Mouse (Mus musculus): ENCODE data around the gene Parn. TPM values are rescaled to one million over a fixed set of nuclear protein-coding genes. Genes with fewer than 3 reads are reported as not detected.

The Parn gene
- polyA plus RNA-seq, 1 experiment from 2014 or later = 45.2 TPM

DNA sequence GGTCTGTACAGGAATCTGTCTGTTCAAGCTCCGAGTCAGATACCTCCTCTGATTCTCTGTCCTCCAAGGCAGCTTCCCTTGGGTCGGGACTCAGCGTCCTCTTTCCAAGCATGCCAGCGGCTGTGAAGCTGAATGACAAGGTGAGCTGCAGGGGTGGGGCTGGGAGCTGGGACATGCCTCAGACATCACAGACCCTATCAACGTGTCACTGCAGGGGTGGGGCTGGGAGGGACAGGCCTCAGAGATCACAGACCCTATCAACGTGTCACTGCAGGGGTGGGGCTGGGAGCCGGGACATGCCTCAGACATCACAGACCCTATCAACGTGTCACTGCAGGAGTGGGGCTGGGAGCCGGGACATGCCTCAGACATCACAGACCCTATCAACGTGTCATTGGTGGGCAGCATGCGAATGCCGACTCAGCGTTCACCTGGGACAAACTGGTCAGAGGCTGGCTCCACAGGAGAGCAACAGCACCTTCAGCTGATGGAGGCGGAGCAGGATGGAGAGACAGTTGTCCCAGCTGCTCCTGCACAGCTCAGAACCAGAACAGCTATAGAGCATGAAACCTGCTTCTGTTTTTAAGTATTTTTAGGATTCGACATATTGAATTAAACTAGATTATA, 126.7 kb downstream of the Parn start:
- Histone ChIP-seq H3K27me3 (no peaks in the 10 kb centered on the region), H3K9ac (no peak overlapping the region), H3K36me3 (peaks cover 12% of the 10 kb centered on the region), H3K4me2 (no peak overlapping the region), H3K4me3 (no peak overlapping the region), H3K27ac (no peak overlapping the region), H3K4me1 (peaks cover 20% of the 10 kb centered on the region), H3K9me3 (peaks cover 3% of the 10 kb centered on the region; the same call in 1 of the 2 replicates)
- WGBS = 69% methylated on average over 15 of the region's 15 CpGs
- no peak for ATAC-seq (ENCODE audit: borderline replicate concordance, extremely low read depth, low FRiP score, low TSS enrichment)

DNA sequence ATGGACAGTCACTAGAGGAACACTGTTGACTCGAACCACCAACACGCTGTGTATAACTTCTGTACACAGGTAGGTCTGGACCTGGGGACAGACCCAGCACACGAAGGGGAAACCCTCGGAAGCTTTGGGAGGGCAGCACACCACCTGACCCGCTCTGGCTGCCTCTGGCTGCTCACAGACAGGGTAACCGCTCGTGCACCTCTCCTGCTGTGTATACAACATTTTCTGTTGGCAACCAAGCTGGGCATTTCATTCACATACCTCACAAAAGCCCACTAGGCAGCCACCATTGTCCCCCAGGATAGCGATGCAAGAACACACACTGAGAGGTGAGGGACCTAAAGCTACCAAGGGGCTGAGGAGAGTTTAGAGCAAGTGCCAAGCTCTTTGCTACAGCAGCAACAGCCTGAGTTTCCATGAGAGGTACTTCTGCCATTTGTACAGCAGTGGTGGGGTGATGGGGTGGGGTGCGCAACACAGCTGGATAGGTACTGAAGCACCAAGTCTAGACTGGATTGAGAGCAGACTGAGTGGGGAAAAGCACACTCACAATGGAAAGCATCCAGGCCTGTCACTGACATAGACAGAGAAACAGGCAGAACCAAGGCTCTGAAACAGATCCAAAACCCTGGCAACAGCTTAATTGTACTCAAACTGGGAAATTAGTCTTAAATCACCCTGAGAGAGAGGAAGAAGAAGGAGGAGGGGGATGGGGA, 128.9 kb downstream of the Parn start:
- no peak for ATAC-seq (ENCODE audit: borderline replicate concordance, extremely low read depth, low FRiP score, low TSS enrichment)
- no peaks in the 10 kb centered on the region for H3K27me3 ChIP-seq
- no peak overlapping the region for H3K4me2 ChIP-seq
- H3K36me3 ChIP-seq = no peaks in the 10 kb centered on the region
- 84% methylated on average over 9 of the region's 9 CpGs for WGBS
- no peak overlapping the region for H3K9ac ChIP-seq
- H3K9me3 ChIP-seq = no peaks in the 10 kb centered on the region
- H3K4me3 ChIP-seq = no peak overlapping the region
- H3K4me1 ChIP-seq = peaks cover 25% of the 10 kb centered on the region
- H3K27ac ChIP-seq = no peak overlapping the region

DNA sequence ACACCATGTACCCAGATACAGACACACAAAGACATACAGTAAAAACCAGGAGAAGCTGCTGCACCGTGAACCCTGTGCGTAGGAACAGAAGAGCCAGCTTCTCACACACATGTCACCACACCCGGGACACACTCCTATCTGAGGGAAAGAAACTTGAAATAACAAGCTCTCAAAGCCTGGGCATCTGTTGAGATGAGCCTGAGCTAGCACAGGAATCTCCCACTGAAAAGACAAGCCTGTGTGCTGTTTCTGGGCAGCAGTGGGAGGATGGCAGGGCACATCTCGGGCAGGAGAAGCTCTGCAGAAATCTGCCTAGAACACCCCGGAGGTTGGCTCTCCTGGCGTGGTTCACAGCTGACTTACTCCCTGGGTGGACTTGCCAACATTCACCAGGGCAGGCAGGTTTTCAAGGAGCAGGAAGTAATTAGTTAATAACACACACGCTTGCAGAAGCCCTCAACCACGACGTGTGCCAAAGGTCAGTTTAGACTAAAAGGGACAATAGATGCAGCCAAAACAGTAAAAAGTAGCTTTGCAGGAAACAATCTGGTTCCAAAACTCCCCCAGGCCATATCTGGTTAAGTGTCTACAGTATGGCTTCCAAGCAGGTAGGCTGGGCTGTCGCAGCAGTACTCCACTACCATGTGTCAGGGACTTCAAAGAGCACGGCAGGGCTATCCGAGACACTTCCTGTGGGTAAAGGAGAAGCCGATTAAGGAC, 129.6 kb downstream of the Parn start:
- no peaks in the 10 kb centered on the region for H3K36me3 ChIP-seq
- no peak for ATAC-seq (ENCODE audit: borderline replicate concordance, extremely low read depth, low FRiP score, low TSS enrichment)
- no peak overlapping the region for H3K4me3 ChIP-seq
- no peak overlapping the region for H3K4me2 ChIP-seq
- H3K27ac ChIP-seq = no peak overlapping the region
- no peaks in the 10 kb centered on the region for H3K9me3 ChIP-seq
- peaks cover 25% of the 10 kb centered on the region for H3K4me1 ChIP-seq
- no peak overlapping the region for H3K9ac ChIP-seq
- WGBS = 58% methylated on average over 13 of the region's 13 CpGs
- H3K27me3 ChIP-seq = no peaks in the 10 kb centered on the region

DNA sequence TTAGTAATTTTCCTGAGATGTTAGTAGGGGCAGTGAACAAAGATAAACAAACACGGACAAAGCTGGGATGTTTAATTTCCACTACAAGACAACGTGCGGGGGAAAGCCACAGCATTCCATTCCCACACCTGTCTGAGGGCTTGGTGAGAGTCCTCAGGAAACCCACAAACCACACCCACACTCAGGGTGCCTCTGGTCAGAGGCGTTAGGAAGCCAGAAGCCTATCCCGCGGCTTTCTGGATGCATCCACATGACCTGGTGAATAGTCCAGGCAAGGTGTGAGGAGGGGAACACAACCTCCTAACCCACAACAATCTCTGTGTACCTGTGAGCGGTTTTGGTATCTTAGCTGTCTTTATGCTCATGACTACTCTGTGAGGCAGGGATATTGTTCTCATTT, 131.6 kb downstream of the Parn start:
- 48% methylated on average over 7 of the region's 7 CpGs for WGBS
- ATAC-seq (ENCODE audit: borderline replicate concordance, extremely low read depth, low FRiP score, low TSS enrichment) = peak; percentile 58; the same call in 1 of the 2 replicates
- Histone ChIP-seq H3K4me3 (no peak overlapping the region), H3K9me3 (no peaks in the 10 kb centered on the region), H3K4me2 (no peak overlapping the region), H3K9ac (no peak overlapping the region), H3K27ac (peak overlapping the region; percentile 44; the same call in 1 of the 2 replicates), H3K27me3 (no peaks in the 10 kb centered on the region), H3K36me3 (no peaks in the 10 kb centered on the region), H3K4me1 (peaks cover 25% of the 10 kb centered on the region)

DNA sequence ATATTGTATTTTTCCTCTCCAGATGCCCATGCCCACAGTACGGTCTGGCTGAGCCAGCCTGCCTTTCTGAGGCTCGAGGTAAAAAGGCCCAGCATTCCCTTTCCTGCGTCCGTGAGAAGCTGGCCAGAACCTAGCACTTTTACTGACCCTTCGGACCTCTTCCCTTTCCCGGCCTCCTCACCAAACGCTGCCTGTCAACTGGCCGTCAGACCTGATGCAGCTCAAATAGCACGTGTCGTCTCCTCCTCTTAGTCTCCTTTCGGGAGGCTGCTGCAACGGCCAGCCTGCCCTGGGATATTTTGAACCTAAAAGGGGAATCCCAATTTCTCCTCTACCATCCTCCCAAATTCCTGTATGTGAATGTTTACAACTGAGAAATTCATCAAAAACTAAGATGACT, 132.1 kb downstream of the Parn start:
- no peaks in the 10 kb centered on the region for H3K9me3 ChIP-seq
- no peak overlapping the region for H3K27ac ChIP-seq
- H3K27me3 ChIP-seq = no peaks in the 10 kb centered on the region
- H3K4me3 ChIP-seq = no peak overlapping the region
- H3K4me1 ChIP-seq = peaks cover 25% of the 10 kb centered on the region
- 40% methylated on average over 12 of the region's 12 CpGs for WGBS
- no peak overlapping the region for H3K4me2 ChIP-seq
- H3K36me3 ChIP-seq = no peaks in the 10 kb centered on the region
- no peak overlapping the region for H3K9ac ChIP-seq
- no peak for ATAC-seq (ENCODE audit: borderline replicate concordance, extremely low read depth, low FRiP score, low TSS enrichment)

DNA sequence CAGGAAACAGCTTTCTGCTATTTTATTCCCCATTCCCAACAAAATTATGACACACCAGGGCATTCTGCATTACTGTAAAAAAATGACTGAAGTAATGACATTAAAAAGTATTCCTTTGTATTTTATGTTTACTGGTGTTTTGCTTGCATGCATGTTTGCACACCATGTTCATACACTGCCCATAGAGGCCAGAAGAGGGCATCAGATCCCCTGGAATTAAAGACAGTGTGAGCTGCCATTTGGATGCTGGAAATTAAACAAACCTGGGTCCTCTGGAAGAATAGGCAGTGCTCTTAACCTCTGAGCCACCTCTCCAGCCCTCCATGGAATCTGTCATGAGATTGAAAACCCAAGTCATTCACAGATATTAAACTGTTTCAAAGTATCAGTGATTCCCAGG, 135.1 kb downstream of the Parn start:
- no peak for ATAC-seq (ENCODE audit: borderline replicate concordance, extremely low read depth, low FRiP score, low TSS enrichment)
- H3K4me1 ChIP-seq = peaks cover 10% of the 10 kb centered on the region; the same call in 1 of the 2 replicates
- H3K36me3 ChIP-seq = no peaks in the 10 kb centered on the region
- no peak overlapping the region for H3K4me2 ChIP-seq
- no peaks in the 10 kb centered on the region for H3K27me3 ChIP-seq
- no peak overlapping the region for H3K27ac ChIP-seq
- no peak overlapping the region for H3K9ac ChIP-seq
- H3K4me3 ChIP-seq = no peak overlapping the region
- H3K9me3 ChIP-seq = no peaks in the 10 kb centered on the region

DNA sequence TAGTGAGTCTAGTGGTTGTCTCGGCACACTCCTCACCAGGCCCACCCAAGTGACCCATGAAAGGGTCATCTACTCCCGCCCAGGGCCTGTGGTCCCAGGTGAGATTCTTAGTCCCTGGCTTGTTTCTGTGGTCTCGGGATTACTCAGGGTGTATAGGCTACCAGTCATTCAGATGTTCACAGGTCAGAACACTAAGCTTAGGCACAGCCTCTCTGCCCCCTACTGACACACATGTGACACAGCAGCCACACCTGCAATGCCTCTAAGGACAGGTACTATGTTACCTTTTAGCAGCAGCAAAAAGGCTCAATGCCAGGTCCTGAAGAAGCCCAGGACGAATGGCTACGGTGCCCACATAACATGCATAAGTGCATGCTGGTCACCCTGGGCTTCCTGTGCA, 136.7 kb downstream of the Parn start:
- no peaks in the 10 kb centered on the region for H3K27me3 ChIP-seq
- no peak overlapping the region for H3K9ac ChIP-seq
- WGBS = 81% methylated on average over 5 of the region's 5 CpGs
- H3K27ac ChIP-seq = no peak overlapping the region
- H3K4me3 ChIP-seq = no peak overlapping the region
- no peak; the same call in 1 of the 2 replicates for ATAC-seq (ENCODE audit: borderline replicate concordance, extremely low read depth, low FRiP score, low TSS enrichment)
- H3K36me3 ChIP-seq = no peaks in the 10 kb centered on the region
- no peaks in the 10 kb centered on the region for H3K9me3 ChIP-seq
- H3K4me2 ChIP-seq = no peak overlapping the region
- peaks cover 5% of the 10 kb centered on the region; the same call in 1 of the 2 replicates for H3K4me1 ChIP-seq

DNA sequence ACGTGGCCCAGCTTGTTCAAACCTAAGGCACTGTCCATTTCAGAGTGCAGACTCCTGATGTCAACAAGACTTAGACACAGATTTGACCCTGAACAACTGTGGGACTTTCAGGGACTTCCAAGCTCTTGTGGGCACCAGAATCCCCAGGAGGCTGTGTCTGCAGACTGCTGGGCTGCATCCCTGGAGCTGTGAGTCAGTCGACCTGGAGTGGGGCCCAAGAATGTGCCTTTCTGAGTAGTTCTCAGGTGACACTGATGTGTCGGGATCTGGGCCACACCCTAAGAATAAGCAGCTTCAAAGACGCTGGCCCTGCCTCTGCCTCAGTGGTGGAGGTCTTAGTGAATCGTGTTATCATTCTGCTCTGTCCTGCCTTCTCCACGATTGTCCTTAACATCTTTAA, 146.6 kb downstream of the Parn start:
- Histone ChIP-seq H3K36me3 (no peaks in the 10 kb centered on the region), H3K27me3 (no peaks in the 10 kb centered on the region), H3K4me3 (no peak overlapping the region), H3K9ac (no peak overlapping the region), H3K4me2 (no peak overlapping the region), H3K27ac (no peak overlapping the region), H3K4me1 (no peaks in the 10 kb centered on the region), H3K9me3 (no peaks in the 10 kb centered on the region)
- 46% methylated on average over 6 of the region's 6 CpGs for WGBS
- no peak for ATAC-seq (ENCODE audit: borderline replicate concordance, extremely low read depth, low FRiP score, low TSS enrichment)

DNA sequence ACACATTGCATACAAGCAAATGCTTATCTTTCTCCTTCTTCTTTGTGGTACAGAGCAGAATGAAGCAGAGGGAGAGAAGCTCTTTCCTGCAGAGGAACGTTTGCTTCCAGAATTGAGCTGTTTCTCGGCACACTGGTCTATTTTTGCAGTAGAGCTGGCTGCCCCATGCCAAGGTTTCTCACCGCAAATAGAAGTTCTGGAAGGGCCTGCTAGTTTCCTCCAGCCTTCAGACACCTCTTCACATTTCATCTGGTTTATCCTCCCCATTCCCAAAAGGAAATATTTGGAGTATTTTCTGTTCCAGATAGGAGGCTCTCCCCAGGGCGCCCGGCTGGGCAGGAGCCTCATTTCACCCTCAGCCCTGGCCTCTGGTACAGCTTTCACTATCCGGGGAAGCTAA, 147.7 kb downstream of the Parn start:
- H3K4me1 ChIP-seq = no peaks in the 10 kb centered on the region
- H3K9ac ChIP-seq = no peak overlapping the region
- no peak overlapping the region for H3K4me2 ChIP-seq
- H3K9me3 ChIP-seq = no peaks in the 10 kb centered on the region
- no peaks in the 10 kb centered on the region for H3K36me3 ChIP-seq
- 77% methylated on average over 6 of the region's 6 CpGs for WGBS
- no peak for ATAC-seq (ENCODE audit: borderline replicate concordance, extremely low read depth, low FRiP score, low TSS enrichment)
- H3K27me3 ChIP-seq = no peaks in the 10 kb centered on the region
- no peak overlapping the region for H3K27ac ChIP-seq
- no peak overlapping the region for H3K4me3 ChIP-seq

DNA sequence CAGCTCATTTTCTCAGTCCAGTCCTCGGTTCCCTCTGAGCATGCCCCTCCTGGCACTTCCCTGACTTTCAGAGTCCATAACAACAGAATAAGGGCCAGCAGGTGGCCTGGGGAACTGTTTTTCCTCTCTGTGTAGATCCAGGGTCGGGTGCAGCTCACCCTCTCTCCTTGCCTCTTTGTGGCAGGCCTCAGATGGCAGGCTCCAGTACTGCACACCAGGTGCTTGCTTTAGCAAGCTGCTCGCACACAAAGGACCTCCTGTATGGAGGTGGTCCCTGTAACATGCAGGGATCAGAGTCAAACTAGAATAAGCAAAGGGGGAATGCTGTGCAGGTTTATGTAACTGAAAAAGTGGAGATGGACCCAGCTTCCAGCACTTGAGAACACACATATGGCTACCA, 151.8 kb downstream of the Parn start:
- no peaks in the 10 kb centered on the region for H3K4me1 ChIP-seq
- WGBS = 63% methylated on average over 3 of the region's 3 CpGs

DNA sequence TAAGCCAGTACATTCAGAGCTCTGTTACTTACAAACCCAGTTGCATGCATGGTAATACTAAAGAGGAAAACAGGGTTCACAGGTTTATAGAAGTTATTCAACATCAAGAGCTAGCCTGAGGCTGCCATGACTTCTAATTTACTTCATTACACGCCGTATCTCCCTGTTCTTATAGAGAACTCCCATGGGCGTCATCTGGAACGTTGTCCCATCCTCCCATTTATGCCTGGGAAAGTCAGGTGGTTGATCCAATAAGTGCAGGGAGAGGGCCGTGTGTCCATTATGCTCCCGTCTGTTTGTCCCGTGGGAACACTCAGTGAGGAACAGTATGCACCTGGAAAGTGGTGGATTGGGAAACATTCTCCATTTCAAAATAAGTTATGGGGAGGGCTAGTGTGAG, 152.4 kb downstream of the Parn start:
- ATAC-seq (ENCODE audit: borderline replicate concordance, extremely low read depth, low FRiP score, low TSS enrichment) = no peak
- WGBS = 92% methylated on average over 7 of the region's 7 CpGs
- Histone ChIP-seq H3K4me2 (no peak overlapping the region), H3K4me1 (no peaks in the 10 kb centered on the region), H3K9me3 (no peaks in the 10 kb centered on the region), H3K9ac (no peak overlapping the region), H3K36me3 (no peaks in the 10 kb centered on the region), H3K4me3 (no peak overlapping the region), H3K27me3 (no peaks in the 10 kb centered on the region), H3K27ac (no peak overlapping the region)

More for the DNA sequence above, 151.8 kb downstream of the Parn start:
- no peaks in the 10 kb centered on the region for H3K27me3 ChIP-seq
- ATAC-seq (ENCODE audit: borderline replicate concordance, extremely low read depth, low FRiP score, low TSS enrichment) = no peak
- no peaks in the 10 kb centered on the region for H3K9me3 ChIP-seq
- H3K4me2 ChIP-seq = no peak overlapping the region
- H3K27ac ChIP-seq = no peak overlapping the region
- H3K4me3 ChIP-seq = no peak overlapping the region
- no peaks in the 10 kb centered on the region for H3K36me3 ChIP-seq
- no peak overlapping the region for H3K9ac ChIP-seq

DNA sequence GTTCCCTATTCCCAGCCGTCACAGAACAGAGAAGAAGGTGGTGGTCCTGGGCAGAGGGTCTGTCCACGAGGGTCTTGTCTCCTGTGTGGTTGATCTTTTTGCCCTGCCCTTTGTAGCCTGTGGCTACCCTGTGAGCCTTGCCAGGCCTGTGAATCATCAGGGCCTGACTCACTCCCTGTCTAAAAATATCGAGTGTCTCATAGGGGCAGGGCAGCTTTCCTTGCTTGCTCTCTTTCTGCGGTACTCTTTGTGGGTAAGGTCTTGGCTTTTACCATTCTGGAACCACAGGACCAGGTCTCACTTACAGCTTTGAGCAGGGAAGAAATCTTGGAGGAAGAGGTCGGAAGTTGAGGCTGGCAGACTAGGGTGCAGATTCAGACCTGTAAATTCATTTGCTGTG, 162.9 kb downstream of the Parn start:
- H3K4me3 ChIP-seq = no peak overlapping the region
- no peaks in the 10 kb centered on the region for H3K4me1 ChIP-seq
- H3K36me3 ChIP-seq = no peaks in the 10 kb centered on the region
- no peak overlapping the region for H3K27ac ChIP-seq
- ATAC-seq (ENCODE audit: borderline replicate concordance, extremely low read depth, low FRiP score, low TSS enrichment) = no peak
- no peaks in the 10 kb centered on the region for H3K9me3 ChIP-seq
- H3K27me3 ChIP-seq = no peaks in the 10 kb centered on the region
- no peak overlapping the region for H3K9ac ChIP-seq
- no peak overlapping the region for H3K4me2 ChIP-seq
- WGBS = 69% methylated on average over 5 of the region's 5 CpGs
